Mouse (Mus musculus) brain, adult 2 months (tissue): ENCODE results near the gene Fam57a.
A peak's percentile ranks its signal among the peaks of the same experiment; 100 is the strongest.
"Not testable (repeated sequence)": the region's sequence is repeated elsewhere in the genome, so short reads cannot be mapped to it uniquely, and the experiment has no call there.

ENCODE experiments used
- DNase-seq: peaks from one replicate; pipeline ENCODE4 v3.0.0; 2011; ENCODE audit warnings: low read depth, low spot score

Fam57a gene

DNA sequence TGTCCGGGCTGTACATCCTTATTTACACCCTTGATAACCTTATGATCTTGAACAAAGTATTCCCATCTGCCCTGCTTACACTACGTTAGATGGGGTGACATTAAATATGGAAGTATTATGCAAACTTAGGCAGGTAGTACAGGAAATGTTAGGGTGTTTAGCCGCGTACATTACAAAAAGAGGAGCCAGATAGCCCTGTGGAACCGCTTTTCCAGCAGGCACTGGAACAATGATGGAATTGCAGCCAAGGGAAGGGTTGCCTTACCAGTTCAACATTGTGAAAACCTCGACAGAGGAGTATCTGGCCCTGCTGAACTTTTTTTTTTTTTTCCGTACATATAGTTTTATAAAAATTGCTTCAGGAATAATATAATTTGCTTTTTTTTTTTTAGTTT lies 672 bp downstream of the Fam57a start:
- DNase-seq = peak; percentile 13

DNA sequence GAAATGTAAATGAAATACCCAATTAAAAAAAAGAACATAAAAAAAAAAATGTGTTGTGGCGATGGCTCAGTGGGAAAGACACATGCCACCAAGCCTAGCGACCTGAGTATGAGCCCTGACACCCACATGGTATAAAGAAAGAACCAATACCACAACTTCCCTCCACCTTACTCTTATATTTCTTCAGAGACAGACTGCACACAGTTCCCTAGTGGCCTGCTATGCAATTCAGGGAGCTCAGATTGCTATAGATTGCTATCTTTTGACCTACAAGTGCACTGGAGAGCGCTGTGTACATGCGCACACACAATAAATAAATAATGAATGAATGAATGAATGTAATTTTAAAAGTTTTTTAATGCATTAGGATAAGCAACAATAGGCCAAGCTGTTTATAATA lies 4.3 kb downstream of the Fam57a start:
- DNase-seq = no peak

DNA sequence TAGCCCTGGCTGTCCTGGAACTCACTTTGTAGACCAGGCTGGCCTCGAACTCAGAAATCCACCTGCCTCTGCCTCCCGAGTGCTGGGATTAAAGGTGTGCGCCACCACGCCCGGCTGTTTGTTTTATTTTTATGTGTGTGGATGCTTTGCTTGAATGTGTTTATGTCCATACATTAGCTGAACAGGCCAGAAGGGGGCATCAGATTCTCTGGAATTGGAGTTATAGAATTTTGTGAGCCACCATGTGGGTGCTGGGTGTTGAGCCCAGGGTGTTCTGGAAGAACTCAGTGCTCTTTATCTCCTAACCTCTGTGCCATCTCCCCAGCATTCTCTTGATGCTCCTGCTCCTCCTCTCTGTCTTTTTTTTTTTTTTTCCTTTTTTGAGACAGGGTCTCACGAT lies 7.4 kb downstream of the Fam57a start:
- DNase-seq = no peak

DNA sequence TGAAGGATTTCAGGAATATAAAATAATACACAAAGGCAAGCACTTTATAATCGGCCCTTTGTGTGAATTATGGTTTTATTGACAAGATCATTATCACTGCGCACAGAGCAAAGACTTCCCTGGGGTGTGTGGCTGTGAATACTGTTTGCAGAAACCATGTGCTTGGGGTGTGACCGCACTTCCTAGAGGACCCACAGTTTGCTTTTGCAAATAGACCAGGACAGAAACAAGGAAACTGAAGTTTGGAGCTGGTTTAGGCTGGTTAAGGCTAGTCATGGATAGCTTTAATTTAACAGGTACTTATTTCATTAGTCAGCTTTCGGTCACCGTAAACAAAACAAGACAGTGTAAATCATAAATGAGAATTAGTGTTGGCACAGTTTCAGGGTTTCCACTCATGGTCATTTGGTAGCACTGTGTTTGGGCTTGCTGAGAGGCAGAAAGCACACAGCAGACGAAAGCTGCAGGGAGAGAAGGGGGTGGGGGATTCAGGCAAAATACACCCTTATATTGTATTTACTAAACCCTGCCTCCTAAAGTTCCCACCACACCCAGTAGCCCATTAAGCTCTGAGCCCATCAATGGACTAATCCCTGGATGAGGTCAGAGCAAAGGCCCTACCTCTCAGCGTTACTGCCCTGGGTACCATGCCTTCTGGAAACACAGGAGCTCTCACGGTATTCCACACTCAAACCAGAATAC lies 17.0 kb downstream of the Fam57a start:
- no peak for DNase-seq

DNA sequence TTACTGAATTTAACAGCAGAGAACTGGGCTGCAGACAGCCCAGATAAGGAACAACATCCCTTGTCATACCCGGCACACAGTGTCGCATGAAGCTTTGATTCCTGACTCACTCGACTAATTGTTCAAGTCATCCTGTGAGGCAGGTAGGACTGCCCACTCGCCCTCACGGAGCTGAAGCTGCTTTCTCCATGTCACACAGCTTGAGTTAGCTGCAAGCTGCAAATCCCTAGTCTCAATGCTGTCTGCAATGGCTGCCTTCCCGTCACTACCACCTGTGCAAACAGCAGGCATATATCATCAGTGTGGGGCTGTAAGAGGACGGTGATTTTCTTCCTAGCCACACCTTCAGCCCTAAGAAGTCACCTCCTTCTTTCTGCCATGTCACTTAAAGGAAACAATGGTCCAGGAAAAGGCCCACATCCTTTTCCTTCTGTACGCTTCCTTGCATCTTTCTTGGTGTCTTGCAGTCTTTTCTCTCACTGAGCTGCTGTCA lies 17.6 kb downstream of the Fam57a start:
- peak; percentile 54 for DNase-seq

DNA sequence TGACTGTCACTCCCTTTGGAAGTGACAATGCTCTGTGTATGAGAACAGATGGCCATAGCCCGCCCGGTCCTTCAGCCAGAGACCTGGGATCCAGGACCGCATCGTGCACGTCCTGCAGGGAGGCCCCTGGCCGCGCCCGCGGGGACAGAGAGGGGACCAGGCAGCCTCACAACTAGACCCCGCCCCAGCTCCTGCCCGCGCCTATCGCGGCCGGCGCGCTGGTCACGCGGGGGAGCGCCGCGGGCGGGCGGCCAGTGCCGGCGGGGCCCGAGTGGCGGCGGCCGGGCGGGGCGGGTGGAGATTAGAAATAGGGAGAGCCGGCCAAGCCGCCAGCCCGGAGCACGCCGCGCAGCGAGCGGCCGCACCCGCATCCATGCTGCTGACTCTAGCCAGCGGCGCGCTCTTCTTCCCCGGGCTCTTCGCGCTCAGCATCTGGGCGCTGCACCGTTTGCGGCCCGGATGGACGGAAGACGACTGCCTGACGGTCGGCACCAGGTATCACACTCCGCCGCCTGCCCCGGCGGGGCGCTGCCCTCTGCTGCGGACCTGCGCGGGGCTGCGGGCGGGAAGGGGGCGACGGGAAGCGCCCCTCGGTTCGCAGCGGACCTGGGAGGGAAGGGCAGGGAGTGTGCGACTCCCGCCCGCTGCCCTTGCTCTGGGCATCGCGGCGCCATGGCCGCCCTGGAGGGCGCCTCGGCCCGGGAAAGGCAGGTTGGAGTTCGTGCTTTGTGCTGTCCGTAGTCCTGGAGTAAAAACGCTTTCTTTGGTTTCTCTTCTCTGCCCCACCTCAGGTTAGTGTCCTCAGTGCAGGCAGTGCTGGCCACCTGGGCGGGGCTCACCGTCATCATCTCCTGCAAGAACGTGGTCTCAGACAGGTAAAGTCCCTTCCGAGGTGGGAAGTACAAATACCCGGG lies 22.5 kb downstream of the Fam57a start:
- DNase-seq = peak; percentile 89

DNA sequence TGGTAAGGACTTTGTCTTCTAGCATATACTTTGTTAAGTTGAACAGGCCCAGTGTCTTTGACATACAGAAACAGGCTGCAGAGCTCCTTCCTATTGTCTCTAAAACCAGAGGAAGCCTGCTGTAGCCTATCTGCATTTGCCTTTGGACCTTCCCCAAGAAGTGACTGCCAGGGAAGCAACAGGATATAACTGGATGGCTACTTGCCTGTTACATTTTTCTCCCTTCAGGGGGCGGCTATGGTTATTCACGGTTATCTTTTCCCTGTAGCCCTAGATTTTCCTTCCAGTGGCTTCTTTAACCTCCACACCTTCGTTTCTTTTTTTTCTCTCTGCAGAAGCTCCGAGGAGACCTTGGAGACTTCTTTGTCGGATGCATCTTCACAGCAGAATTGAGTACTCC lies 27.3 kb downstream of the Fam57a start:
- no peak for DNase-seq

DNA sequence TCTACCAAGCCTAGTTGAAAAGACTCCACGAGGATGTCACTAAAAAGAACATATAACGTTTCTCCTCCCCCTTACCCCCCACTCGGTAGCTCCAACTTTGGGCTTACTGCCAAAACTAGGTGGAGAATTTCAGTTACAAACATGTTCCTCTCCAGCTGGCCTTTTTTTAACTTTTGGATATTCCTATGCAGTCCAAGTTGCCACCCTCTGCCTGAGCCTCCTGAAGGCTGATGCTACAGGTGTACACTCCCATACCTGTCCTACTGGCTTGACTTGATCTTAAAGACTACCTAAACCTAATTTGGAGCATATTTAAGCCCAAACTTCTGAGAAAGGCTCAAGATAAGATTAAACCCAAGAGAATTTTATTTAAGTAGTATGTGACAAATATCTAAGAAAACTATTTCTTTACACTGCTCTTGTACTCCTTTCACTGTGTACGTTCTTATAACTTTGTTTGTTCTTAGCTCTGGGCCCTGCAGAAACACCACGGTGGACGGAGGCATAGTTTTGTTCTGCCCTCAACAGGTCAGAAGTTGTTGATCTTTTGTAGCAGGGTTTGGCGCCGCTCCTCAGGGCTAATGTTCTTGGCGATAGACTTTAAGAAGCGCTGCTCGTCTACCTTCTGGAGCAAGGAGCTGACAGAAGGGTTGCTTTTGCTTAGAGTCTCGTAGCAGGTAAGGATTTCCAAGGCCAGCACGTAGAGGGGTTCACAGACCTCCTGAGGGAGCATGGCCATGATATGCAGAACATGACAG lies 30.9 kb downstream of the Fam57a start:
- DNase-seq = peak; percentile 41

DNA sequence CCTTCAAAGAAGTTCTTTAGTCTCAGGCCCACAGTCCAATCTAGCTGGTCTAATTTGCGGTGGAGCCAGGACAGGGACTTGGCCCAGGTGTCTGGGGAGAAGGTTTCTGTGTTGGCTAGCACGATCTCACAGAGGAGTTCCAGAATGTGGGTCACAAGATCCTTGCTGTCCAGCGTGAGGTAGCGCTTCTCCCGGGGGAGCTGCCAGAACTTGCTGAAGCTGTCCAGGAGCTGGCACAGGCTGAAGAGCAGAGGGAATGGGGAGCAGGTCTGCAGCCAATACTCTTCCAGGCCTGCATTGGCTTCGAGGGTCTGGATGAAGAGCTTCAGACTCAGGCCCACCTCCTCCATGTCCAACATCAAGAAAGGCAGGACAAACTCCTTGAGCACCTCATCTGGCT lies 32.1 kb downstream of the Fam57a start:
- not testable (repeated sequence) for DNase-seq

DNA sequence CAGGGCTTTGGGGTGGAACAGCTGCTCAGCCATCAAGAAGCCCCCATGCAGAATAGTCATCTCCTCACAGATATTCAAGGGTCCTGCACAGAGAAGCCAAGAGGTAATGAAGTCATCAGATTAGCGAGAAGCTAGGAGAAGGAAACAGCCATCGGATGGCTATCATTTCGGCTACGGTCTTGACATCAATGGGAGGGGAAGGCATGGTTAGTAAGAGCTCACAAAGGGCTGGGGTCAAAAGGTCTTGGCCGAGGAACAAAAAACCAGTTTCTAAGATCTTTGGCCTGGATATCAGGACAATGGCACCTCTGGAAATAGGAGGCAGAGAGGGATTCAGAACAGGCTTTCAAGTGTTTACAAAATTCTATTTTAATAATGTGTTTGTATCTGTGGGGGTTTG lies 34.4 kb downstream of the Fam57a start:
- no peak for DNase-seq

DNA sequence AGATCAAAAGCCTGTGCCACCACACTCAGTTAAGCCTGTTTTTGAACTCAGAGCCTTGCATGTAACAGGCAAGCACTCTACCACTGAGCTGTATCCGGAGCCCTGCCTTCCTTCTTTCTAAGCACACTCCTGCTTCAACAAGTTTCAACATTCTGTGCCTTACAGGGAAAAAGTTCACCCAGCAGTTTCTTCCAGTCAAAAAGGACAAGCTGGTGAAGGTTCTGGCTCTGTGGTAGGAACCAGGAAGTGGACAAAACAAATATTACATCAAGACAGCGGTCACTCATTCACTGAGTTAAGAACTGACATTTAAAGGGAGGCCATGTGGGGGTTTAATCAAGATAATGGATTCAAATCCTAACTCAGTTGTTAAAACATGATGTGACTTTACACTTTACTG lies 35.5 kb downstream of the Fam57a start:
- no peak for DNase-seq

DNA sequence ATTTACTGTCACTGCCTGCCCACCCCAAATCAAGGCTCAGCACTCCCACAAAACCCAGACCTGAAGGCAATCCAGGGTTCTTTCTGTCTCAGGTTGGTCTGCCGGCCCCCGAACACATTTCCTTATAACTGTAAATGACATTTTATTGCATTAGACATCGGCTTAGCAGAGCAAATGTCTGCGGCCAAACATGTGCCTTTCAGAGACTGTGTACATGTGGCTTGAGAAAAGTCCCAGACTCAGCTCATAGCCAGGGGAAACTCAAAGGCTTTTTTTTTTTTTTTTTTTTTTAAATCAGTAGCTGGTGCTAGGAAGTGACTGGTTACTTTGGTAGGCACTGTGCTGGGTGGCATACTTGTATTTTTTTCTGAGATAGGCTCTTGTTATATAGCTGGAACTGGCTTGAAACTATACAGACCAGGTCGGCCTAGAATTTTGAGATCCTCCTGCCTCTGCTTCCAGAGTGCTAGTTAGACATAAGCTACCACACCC lies 36.6 kb downstream of the Fam57a start:
- no peak for DNase-seq

DNA sequence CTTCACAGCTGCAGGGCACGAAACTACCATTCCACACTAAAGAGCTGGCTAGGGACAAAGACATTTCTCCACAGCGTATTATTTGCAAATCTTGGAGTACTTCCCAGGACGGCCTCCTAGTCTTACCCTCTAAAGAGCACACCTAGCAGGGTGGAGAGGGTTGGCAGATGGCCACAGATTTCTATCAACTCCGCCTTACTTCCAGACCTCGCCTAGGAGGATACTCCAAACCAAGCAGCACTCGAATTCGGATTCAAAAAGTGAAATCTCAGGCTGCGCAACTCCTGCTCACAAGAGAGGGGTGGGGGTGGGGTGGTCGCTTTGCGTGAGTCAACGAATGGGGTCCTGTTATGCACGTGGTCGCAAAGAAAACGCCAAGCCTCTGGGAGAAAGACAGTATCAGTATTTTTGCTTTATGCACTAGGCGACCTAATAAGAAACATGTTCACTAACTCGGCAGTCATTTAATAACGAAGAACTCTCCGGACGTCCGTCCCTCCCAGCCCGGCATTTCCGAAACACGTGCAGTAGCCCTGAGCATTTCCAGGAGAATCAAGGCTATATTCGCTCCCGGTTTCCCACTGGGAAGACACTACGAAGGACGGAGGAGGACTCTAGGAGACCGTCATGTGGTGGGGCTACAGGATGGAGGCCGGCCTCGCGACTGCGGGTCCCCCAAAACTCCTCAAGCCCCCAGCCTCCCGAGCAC lies 37.4 kb downstream of the Fam57a start:
- DNase-seq = peak; percentile 65

DNA sequence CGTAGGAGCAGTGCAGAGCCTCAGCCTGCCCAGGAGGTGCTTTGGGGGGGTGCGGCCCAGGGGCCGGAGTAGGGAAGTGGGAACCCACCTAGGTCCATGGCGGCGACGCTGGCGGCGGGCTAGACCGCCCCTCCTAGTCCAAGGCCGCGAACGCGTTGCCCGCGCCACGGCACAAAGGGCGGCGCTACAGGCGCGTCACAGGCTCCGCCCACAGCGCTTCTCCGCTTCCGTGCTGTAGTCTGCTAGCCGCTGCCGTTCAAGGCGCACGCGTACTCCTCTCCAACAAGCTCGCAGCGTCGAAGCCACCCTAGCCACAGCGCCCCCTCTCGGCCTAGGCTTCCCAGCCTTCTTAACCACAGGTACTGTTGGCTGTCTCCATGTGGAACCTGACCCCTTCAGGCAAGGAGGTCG lies 37.9 kb downstream of the Fam57a start, which contains the start of the genes Dbil5 and Gemin4:
TSS of gene Dbil5 (plus strand) at position 219 of the 411 bp plus-strand sequence.
TSS of gene Gemin4 (minus strand) at position 275 of the 411 bp plus-strand sequence.
- peak; percentile 99 for DNase-seq

DNA sequence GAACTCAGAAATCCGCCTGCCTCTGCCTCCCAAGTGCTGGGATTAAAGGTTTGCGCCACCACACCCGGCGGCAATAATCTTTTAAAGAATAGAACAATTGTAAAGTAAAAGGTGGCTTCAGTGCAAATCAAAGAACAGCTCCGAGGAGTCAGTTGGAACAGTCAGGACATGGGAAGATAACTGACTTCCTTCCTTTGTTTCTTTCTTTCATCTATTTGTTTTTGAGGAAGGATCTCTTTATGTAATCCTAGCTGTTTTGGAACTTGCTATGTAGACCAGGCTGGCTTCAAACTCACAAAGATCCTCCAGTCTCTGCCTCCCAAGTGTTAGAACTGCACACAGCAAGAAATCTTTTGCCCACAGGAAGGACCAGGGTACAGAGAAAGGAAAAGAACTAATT lies 45.2 kb downstream of the Fam57a start:
- no peak for DNase-seq

DNA sequence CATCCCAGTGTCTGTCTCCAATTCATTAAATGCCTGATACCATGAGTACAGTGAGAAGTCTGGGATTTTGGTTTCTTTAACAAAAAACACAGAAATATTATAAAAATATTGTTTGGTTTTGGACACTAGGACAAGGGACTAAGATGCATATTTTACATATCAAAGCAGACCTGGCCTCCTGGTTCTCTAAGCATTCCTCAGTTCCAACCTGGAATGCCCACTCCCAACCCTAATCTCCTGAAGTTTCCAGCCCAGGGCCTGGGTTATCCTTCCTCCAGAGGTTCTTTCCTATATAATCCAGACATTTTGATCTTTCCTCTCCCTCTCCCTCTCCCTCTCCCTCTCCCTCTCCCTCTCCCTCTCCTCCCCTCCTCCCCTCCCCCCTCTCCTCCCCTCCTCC lies 45.6 kb downstream of the Fam57a start:
- DNase-seq = no peak

DNA sequence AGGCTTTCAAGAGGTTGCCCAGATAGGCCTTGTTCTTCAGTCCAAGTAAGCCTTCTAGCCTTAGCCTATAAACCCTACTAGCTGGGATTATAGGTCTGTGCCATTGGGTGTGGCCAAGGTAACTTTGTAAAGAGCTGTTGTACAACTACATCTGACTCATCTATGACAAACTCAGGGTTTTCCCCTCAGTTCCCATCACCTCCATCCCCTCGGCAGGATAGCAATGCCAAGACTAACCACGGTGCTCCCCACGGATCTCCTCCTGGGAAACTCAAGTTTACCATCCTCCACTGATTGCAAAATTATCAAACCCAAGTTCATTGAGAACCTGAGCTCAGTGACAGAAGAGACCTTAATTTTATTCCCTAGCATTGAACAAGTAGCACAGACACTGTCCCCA lies 56.7 kb downstream of the Fam57a start:
- DNase-seq = no peak

DNA sequence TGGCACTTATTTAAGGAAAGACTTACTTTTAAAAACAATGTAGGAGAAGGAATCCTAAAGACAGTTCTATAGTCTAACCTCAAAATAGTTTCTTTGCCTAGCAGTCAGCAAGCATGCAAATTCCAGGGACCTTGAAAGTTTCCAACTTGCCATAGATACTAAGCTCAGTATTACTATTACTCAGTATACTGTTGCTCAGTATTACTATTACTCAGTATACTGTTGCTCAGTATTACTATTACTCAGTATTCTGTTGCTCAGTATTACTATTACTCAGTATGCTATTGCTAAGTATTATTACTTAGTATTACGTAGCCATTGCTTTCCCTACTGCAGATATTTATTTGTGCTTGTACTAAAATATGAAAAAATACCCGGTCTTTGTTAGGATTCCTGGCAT lies 60.3 kb downstream of the Fam57a start:
- no peak for DNase-seq

DNA sequence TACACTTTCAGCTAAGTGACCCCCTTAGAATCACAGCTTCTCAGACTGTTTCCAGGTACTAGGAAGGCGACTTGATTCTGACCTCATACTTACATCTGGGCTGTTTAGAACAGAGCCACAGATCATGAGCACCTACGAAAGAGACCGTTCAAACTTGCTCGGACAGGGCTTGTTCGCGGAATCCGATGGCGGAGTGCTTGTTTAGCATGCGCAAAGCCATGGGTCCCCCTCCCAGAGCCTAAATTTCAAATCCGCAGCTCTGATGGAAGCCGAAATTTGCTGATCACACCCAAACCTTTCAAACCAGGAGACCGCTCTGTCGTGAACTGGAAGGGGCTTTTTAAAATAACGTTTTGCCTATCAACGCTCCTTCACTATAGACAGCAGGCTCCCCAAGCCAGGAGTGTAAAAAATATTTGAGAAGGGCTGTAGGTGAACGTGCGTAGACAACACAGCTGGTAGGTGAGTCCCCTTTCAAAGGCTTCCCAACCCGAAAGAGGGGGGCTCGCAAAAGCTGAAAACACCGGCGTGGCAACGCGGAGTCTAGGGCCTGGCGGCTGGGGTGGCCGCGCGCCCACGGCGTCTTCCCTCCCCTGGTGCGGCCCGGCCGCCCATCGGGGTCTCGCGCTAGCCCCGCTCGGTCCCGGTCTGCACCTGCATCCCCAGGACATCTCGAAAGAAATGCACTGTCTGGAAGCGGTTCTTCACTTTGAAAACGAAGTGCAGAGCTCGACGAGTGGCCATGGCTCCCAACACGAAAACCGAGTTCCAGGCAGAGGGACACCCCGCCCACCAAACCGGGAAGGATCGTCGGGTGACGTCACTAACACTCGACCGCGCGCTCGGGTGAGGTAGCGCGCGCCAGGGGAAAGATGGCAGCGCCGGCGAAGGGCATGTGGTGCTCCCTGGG lies 63.7 kb downstream of the Fam57a start, which contains the start of the genes Mrm3 and Glod4:
TSS of gene Mrm3 (plus strand) at position 815 of the 910 bp plus-strand sequence.
TSS of gene Glod4 (minus strand) at position 825 of the 910 bp plus-strand sequence.
- peak; percentile 94 for DNase-seq
